In the genomic region with DNA sequence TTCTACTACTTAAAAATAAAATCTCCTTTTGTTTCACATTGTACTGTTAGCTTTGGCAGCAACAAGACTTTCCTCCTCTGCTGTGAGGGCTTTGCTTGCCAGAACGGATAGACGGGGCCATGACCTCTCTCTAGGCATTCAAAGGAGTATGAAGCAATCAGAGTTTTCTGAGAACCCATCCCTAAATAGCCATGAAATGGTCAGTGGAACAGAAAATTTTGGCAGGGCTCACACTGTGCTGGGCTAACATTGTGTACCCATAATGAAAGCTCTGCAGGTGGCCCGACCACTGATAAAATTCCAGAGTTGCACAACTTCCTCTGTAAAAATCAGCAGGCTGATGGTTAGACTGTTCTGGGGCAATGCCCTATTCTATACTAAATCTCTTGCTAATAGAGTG, we compare ENCODE assay signal across 8 mouse cellular contexts. TPM values are rescaled to one million over a fixed set of nuclear protein-coding genes. Genes with fewer than 3 reads are reported as not detected.
DNase-seq lines count a peak whose midpoint lies in the region; ATAC-seq lines count a peak whose summit lies in the region.

No protein-coding gene starts in this region.

- no peaks in the 10 kb centered on the region for H3K27me3 ChIP-seq in heart, embryonic 14.5 days (ENCODE audit: control insufficient read depth, insufficient read depth, low read length)
- H3K27me3 ChIP-seq in lung, embryonic 15.5 days, result no peaks in the 10 kb centered on the region

- H3K9ac ChIP-seq in heart, embryonic 14.5 days (ENCODE audit: low read length), result 0 out of 2 replicates have a peak overlapping the region, but pooled peaks have one; percentile 27
- H3K9ac ChIP-seq in lung, embryonic 15.5 days, result no peak overlapping the region

- no peaks in the 10 kb centered on the region for H3K9me3 ChIP-seq in heart, embryonic 14.5 days (ENCODE audit: control insufficient read depth, low read length)
- no peaks in the 10 kb centered on the region for H3K9me3 ChIP-seq in lung, embryonic 15.5 days

- H3K4me3 ChIP-seq in heart, embryonic 14.5 days (ENCODE audit: control insufficient read depth in 1 of 2, insufficient read depth in 1 of 2, low read depth in 1 of 2, low read length in 2 of 2), result no peak overlapping the region
- no peak overlapping the region for H3K4me3 ChIP-seq in lung, embryonic 15.5 days

- peak overlapping the region; percentile 12 to 82; a peak in 3 of 4 replicates for H3K27ac ChIP-seq in heart, embryonic 14.5 days (replicated peaks in 1 of 2; ENCODE audit: control insufficient read depth in 1 of 2, insufficient read depth in 1 of 2, low read depth in 2 of 2, low read length in 2 of 2)
- peak overlapping the region; percentile 79 for H3K27ac ChIP-seq in lung, embryonic 15.5 days

- peak; percentile 88 for ATAC-seq in heart, embryonic 14.5 days (ENCODE audit: insufficient number of reproducible peaks, insufficient read depth, low FRiP score, low read depth)
- ATAC-seq in lung, embryonic 15.5 days (ENCODE audit: borderline replicate concordance, extremely low read depth, low FRiP score, low TSS enrichment), result peak; percentile 94

- no peaks in the 10 kb centered on the region for H3K36me3 ChIP-seq in heart, embryonic 14.5 days (ENCODE audit: control insufficient read depth, insufficient read depth, low read length)
- H3K36me3 ChIP-seq in lung, embryonic 15.5 days, result no peaks in the 10 kb centered on the region

- 19% methylated on average over 3 of the region's 3 CpGs for WGBS in heart, embryonic 14.5 days
- WGBS in lung, embryonic 15.5 days, result 25% methylated on average over 3 of the region's 3 CpGs

- no peak overlapping the region for H3K4me2 ChIP-seq in heart, embryonic 14.5 days (ENCODE audit: low read length)
- H3K4me2 ChIP-seq in lung, embryonic 15.5 days, result no peak overlapping the region

- H3K4me1 ChIP-seq in heart, embryonic 14.5 days (ENCODE audit: control insufficient read depth in 2 of 2, insufficient read depth in 2 of 2, low read length in 2 of 2), result peaks cover 3 to 34% of the 10 kb centered on the region in 2 experiments; a peak in 3 of 4 replicates
- H3K4me1 ChIP-seq in lung, embryonic 15.5 days, result peaks cover 15% of the 10 kb centered on the region; the same call in 1 of the 2 replicates

- peak; percentile 4 to 63 for DNase-seq in urinary bladder, adult 18-20 months (ENCODE audit: low spot score in 2 of 2)
- no peak for DNase-seq in urinary bladder, adult 2 months (ENCODE audit: low spot score)
- DNase-seq in fibroblast of lung, adult 2 months (ENCODE audit: low read depth), result peak; percentile 87
- peak; percentile 78 for DNase-seq in kidney, postnatal 14 days
- DNase-seq in retina, embryonic 14.5 days (ENCODE audit: low spot score), result peak; percentile 76
- DNase-seq in spleen, postnatal 4 days (ENCODE audit: low spot score in 2 of 2), result no peak

RNA-seq across cellular contexts. Expression of a gene that starts 3.0 kb away (rescaled TPM):
- polyA plus RNA-seq in urinary bladder, adult 2 months (2012; rRNA removed), result 11.2 and 13.7 TPM in 2 replicates
- polyA plus RNA-seq in heart, embryonic 14.5 days (2014; fragmentation: Nextera tagmentation; extraction: Ambion mirVana), result 1.7 and 1.8 TPM in 2 replicates
- 2.9 and 3.3 TPM in 2 replicates for polyA plus RNA-seq in lung, embryonic 15.5 days (2015; fragmentation: Nextera tagmentation; extraction: Ambion mirVana)

Comparison
In these comparisons a context has a peak if more than half of its experiments do, and no peak if none do; other contexts are left out.
1. DNase-seq: peak in urinary bladder, adult 18-20 months (2 of 2), fibroblast of lung, adult 2 months (single experiment), kidney, postnatal 14 days (single experiment) and retina, embryonic 14.5 days (single experiment); none in urinary bladder, adult 2 months (single experiment) and spleen, postnatal 4 days (0 of 2).